Mouse (Mus musculus) thymus, adult 2 months (tissue): ENCODE measurements around the gene Rex1bd.

Source experiments
- CTCF ChIP-seq: fragments of 200-500 bp; IDR thresholded peaks from 2 replicates; pipeline ENCODE4 v1.5.1; 2012; ENCODE audit warnings: mild to moderate bottlenecking, control low read depth, low read length, moderate library complexity, borderline replicate concordance; ENCODE audit not compliant: control insufficient read depth, poor library complexity, insufficient read depth; ENCODE audit errors: extremely low read depth
- POLR2A ChIP-seq: fragments of 200-500 bp; IDR thresholded peaks from 2 replicates; pipeline ENCODE4 v1.6.1; 2012; ENCODE audit warnings: mild to moderate bottlenecking, low read length, control low read depth, moderate library complexity; ENCODE audit not compliant: control insufficient read depth, poor library complexity, insufficient read depth; ENCODE audit errors: extremely low read depth

- TF ChIP-seq CTCF (no peak), POLR2A (no peak)
Measured at GRCm38 (mm10) chr8:70555079-70555747, 48.7 kb upstream of the Rex1bd start.
